Mouse (Mus musculus) forebrain, embryonic 11.5 days (tissue): Measurements from ENCODE around the gene Ndufb4. TPM values are rescaled to one million over a fixed set of nuclear protein-coding genes. Genes with fewer than 3 reads are reported as not detected.

Source experiments
- ATAC-seq: fragments of 200-750 bp; cut with Nextera tagmentation; replicated peaks from 2 replicates; pipeline ENCODE4 v1.8.0; 2017; ENCODE audit warnings: moderate TSS enrichment; ENCODE audit not compliant: low FRiP score
- DNase-seq: peaks from one replicate; pipeline ENCODE4 v3.0.0-alpha.2; 2017; ENCODE audit warnings: low spot score
- H3K27ac ChIP-seq: fragments of 300-500 bp; sonication (generic); 2 replicates; pipeline ENCODE4 v1.5.1; 2014; ENCODE audit warnings: low read depth, low read length
- H3K27me3 ChIP-seq: fragments of 300-500 bp; sonication (generic); 2 replicates; pipeline ENCODE4 v1.6.1; 2014; ENCODE audit warnings: mild to moderate bottlenecking, low read length, mixed read lengths; ENCODE audit not compliant: control insufficient read depth, insufficient read depth
- H3K36me3 ChIP-seq: fragments of 300-500 bp; sonication (generic); 2 replicates; pipeline ENCODE4 v1.6.1; 2014; ENCODE audit warnings: mild to moderate bottlenecking, low read length, moderate library complexity, mixed read lengths; ENCODE audit not compliant: control insufficient read depth, insufficient read depth
- H3K4me1 ChIP-seq: fragments of 300-500 bp; sonication (generic); replicated peaks from 2 replicates; pipeline ENCODE4 v1.6.1; 2014; ENCODE audit warnings: low read length, mixed read lengths; ENCODE audit not compliant: control insufficient read depth, insufficient read depth
- H3K4me2 ChIP-seq: fragments of 300-500 bp; sonication (generic); 2 replicates; pipeline ENCODE4 v1.6.1; 2014; ENCODE audit warnings: low read depth, mild to moderate bottlenecking, low read length, moderate library complexity, mixed read lengths; ENCODE audit not compliant: severe bottlenecking
- H3K4me3 ChIP-seq: fragments of 300-500 bp; sonication (generic); 2 replicates; pipeline ENCODE4 v1.5.1; 2014; ENCODE audit warnings: low read depth, low read length
- H3K9ac ChIP-seq: fragments of 300-500 bp; sonication (generic); 2 replicates; pipeline ENCODE4 v1.6.1; 2014; ENCODE audit warnings: low read length
- H3K9me3 ChIP-seq: fragments of 300-500 bp; sonication (generic); 2 replicates; pipeline ENCODE4 v1.6.1; 2016; ENCODE audit warnings: low read length, mixed read lengths; ENCODE audit not compliant: control insufficient read depth
- WGBS: fragments of 180-500 bp; shearing (Covaris S2); extraction: QIAGEN DNeasy Blood & Tissue Kit; methylation state at CpG from one replicate; pipeline ENCODE4 v1.1.7; 2014; 5-methylcytosine and 5-hydroxymethylcytosine counted together
- polyA plus RNA-seq: library from polyadenylated mRNA; unstranded; fragments of >200 nt; fragmentation: Nextera tagmentation; extraction: Ambion mirVana; gene quantifications from 2 replicates; pipeline ENCODE4 v1.2.1, GENCODE M21; 2014

Ndufb4 gene
- polyA plus RNA-seq, 1 experiment from 2014 or later, result 63.0 TPM

DNA sequence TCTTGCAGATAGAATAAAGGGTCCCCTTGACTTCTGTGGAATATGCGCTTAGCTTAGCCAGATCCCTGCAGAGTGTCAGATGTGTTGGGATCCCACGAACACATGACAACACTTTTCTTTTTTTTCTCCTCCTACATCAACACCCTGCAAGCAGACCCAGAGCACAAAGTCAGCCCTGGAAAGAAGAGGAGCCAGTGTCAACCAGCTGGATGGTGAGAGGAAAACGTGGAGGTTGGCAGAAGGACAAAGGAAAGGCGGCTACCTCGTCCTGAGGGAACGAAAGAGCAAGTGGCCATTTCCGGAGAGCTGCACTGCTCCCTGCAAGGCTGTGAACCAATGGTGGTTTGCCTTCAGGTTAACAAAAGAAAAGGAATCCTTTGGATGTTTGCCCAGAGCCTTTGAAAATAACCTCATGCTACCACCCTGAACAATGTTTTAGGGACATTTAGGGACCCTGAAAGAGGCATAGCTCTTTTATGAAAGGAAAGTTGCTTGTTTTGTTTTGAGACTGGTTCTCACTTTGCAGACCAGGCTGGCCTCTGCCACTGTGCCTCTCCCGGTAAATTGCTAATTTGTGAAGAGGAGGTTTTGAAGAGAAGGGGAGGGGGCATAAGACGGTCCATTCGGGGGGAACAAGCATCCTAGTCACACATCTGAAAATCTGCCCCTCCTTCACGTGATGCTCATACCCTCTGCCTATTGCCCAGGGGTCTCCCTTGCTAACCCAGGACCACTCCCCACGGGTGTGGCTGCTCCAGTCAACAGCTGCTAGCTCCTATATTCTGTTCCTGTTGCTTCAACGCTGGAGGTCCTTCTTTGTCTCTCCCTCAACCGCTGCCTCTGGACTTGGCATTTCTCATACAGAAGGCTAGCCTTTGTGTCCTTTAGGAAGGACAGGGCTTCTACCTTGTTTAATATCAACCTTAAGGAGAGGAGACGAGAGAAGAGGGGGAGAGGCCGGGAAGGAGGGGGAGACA is 29.2 kb upstream of the Ndufb4 start:
- Histone ChIP-seq H3K4me3 (no peak overlapping the region), H3K27me3 (no peaks in the 10 kb centered on the region), H3K36me3 (no peaks in the 10 kb centered on the region), H3K4me1 (peaks cover 18% of the 10 kb centered on the region), H3K9ac (peak overlapping the region; percentile 51), H3K27ac (peak overlapping the region; percentile 75), H3K9me3 (no peaks in the 10 kb centered on the region), H3K4me2 (peak overlapping the region; percentile 55)
- WGBS, result 13% methylated on average over 16 of the region's 16 CpGs
- peak; percentile 65 for DNase-seq
- peak; percentile 60 for ATAC-seq

DNA sequence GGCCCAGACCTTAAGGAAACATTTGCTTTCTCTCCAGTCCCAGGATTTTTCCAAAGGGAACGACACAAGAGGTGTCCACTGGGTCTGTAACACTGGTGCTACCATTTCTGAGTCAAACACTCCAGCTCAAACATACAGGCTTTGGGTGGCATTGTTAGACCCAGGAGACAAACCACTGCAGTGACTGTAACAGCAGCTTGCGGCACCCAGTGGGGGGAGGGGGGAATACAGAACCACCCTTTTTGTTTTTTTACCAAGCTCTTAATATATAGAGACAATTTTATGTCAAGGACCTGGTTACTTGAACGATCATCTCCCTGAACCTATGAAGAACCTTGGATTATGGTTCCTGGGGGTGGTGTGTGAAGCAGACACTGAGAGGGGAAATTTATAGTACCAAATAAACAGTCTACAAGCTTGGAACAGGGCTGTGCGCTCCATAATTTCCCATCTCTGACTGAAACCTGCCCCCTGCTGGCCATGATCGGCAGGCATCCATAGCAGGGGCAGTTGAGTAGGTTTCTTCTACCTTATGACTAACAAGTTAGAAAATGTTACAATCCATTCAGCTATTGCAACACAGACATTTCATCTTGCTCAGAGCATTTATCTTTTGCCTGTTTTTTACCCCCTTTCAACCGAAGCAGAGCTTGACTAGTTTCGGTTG is 28.2 kb upstream of the Ndufb4 start:
- peak; percentile 89 for DNase-seq
- no peaks in the 10 kb centered on the region for H3K36me3 ChIP-seq
- H3K4me1 ChIP-seq, result peaks cover 18% of the 10 kb centered on the region
- H3K9ac ChIP-seq, result no peak overlapping the region
- ATAC-seq, result peak; percentile 40
- peak overlapping the region; percentile 8; the same call in 1 of the 2 replicates for H3K27ac ChIP-seq
- no peak overlapping the region for H3K4me2 ChIP-seq
- WGBS, result 48% methylated on average over 7 of the region's 7 CpGs
- no peaks in the 10 kb centered on the region for H3K9me3 ChIP-seq
- no peaks in the 10 kb centered on the region for H3K27me3 ChIP-seq
- H3K4me3 ChIP-seq, result no peak overlapping the region

DNA sequence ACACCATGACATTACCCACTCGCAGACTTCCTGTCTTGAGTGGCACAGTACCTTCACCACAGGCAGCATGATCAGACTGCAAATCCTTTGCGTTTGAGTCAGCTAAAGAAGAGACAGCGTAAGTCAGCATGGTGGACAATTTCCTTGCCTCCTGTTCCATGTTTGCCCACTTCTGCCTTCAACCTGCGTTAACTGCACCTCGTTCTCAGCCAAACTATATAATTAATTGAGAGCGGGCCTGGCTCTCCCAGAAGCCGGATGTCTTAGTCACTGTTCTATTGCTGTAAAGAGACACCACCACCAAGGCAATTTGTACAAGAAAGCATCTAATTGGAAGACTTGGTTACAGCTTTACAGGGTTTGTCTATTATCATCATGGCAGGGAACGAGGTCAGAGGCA is 26.6 kb upstream of the Ndufb4 start:
- no peak for DNase-seq
- Histone ChIP-seq H3K27me3 (no peaks in the 10 kb centered on the region), H3K27ac (no peak overlapping the region), H3K4me3 (no peak overlapping the region), H3K4me1 (peaks cover 17% of the 10 kb centered on the region), H3K9me3 (no peaks in the 10 kb centered on the region), H3K36me3 (no peaks in the 10 kb centered on the region), H3K4me2 (no peak overlapping the region), H3K9ac (no peak overlapping the region)
- 81% methylated on average over 7 of the region's 8 CpGs for WGBS
- ATAC-seq, result no peak

DNA sequence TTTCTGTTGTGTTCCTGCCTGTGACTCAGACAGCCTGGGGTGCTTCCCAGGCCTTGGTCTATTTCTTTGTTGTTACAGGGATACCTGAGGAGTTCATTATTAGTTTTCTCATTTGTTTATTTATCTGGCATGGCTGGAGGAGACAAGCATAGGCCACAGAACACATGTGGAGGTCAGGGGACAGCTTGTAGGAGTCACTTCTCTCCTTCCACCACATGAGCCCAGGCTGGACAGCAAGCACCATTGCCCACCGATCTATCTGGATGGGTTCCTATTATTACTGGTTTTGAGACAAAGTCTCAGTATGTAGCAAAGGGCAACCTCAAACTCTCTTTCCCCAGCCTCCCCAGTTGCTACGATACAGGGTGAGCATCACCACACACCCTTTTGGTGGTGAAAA is 26.0 kb upstream of the Ndufb4 start:
- H3K4me1 ChIP-seq, result peaks cover 17% of the 10 kb centered on the region
- DNase-seq (no peak), ATAC-seq (no peak)
- no peak overlapping the region for H3K4me2 ChIP-seq
- no peak overlapping the region for H3K4me3 ChIP-seq
- no peaks in the 10 kb centered on the region for H3K27me3 ChIP-seq
- no peaks in the 10 kb centered on the region for H3K36me3 ChIP-seq
- H3K9ac ChIP-seq, result no peak overlapping the region
- no peaks in the 10 kb centered on the region for H3K9me3 ChIP-seq
- WGBS, result 83% methylated on average over 2 of the region's 2 CpGs
- H3K27ac ChIP-seq, result no peak overlapping the region

DNA sequence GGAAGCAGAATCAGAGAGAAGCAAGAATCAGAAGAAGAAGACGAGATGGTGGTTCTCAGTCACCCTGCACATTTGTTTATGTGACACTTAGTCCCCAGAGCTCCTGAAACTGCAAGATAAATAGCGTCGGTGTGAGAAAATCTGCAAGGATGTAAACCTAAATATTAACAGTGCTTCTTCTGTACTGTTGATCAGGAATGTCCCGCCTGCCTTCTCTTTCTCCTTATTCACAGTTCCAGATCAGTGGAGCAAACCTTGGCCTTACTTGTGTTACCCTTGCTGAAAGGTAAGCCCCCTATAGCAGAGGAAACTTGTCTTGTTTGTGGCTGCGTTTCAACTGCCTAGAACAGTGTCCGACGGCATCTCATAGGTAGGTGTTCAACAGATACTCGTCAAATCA is 23.3 kb upstream of the Ndufb4 start:
- Histone ChIP-seq H3K27me3 (no peaks in the 10 kb centered on the region), H3K4me2 (no peak overlapping the region), H3K36me3 (no peaks in the 10 kb centered on the region), H3K4me3 (no peak overlapping the region), H3K27ac (no peak overlapping the region), H3K4me1 (peaks cover 4% of the 10 kb centered on the region; the same call in 1 of the 2 replicates), H3K9me3 (no peaks in the 10 kb centered on the region), H3K9ac (no peak overlapping the region)
- WGBS, result 82% methylated on average over 8 of the region's 8 CpGs
- ATAC-seq, result no peak
- no peak for DNase-seq

DNA sequence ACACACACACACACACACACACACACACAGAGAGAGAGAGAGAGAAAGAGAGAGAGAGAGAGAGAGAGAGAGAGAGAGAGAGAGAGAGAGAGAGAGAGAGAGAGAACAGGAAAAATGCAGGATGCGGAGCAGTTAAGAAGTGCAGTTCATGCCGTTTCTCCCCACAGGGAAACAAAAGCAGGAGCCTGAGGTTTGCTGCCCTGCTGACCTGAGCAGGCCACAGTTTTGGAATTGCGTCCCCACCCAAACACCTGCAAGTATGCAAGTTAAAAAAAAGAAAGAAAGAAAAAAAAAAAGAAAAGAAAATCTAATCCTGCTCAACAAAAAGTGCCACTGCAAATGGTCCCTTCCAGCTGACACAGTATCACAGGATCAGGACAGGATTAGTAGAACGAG is 22.4 kb upstream of the Ndufb4 start:
- Histone ChIP-seq H3K27ac (no peak overlapping the region), H3K27me3 (no peaks in the 10 kb centered on the region), H3K4me1 (peaks cover 4% of the 10 kb centered on the region; the same call in 1 of the 2 replicates), H3K4me2 (no peak overlapping the region), H3K9me3 (no peaks in the 10 kb centered on the region), H3K36me3 (no peaks in the 10 kb centered on the region), H3K4me3 (no peak overlapping the region), H3K9ac (no peak overlapping the region)
- 28% methylated on average over 4 of the region's 4 CpGs for whole genome bisulfite sequencing
- ATAC-seq (no peak; the same call in 1 of the 2 replicates), DNase-seq (no peak)

DNA sequence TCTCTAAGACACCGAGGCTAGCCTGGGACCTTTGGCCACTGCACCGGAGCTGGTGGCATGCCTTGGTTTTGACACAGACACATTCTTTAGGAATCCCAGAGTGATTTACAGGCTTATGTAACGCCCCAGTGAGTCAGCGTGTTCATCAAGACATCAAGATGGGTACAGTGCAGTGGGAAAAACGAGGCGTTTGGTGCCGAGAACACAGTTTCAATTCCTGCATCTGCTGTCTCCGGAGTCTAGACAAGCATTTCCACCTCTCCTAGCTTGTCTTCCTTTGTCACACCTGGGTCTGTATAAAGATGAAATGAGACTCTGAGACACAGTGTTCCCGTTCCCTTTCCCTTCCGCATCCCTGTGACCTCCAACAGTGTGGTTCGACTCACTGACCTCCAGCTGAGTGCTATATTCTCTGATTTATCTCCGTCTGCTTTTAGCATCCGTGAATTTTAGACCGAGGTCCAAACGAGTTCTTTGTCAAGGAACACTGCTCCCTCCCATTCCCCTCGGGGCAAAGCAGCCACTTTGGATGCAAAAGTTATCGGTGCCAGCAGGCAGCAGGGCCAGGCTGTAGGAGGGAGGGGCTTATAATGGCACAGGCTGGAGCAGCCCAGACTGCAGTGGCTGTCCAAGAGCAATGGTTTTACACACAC is 21.9 kb upstream of the Ndufb4 start:
- H3K4me1 ChIP-seq, result peaks cover 4% of the 10 kb centered on the region; the same call in 1 of the 2 replicates
- 0 out of 2 replicates have a peak overlapping the region, but pooled peaks have one; percentile 18 for H3K4me2 ChIP-seq
- no peak overlapping the region for H3K4me3 ChIP-seq
- no peaks in the 10 kb centered on the region for H3K36me3 ChIP-seq
- ATAC-seq, result peak; percentile 79
- no peaks in the 10 kb centered on the region for H3K9me3 ChIP-seq
- H3K27me3 ChIP-seq, result no peaks in the 10 kb centered on the region
- H3K9ac ChIP-seq, result peak overlapping the region; percentile 32; the same call in 1 of the 2 replicates
- no peak overlapping the region for H3K27ac ChIP-seq
- no peak for DNase-seq
- 52% methylated on average over 17 of the region's 17 CpGs for WGBS

DNA sequence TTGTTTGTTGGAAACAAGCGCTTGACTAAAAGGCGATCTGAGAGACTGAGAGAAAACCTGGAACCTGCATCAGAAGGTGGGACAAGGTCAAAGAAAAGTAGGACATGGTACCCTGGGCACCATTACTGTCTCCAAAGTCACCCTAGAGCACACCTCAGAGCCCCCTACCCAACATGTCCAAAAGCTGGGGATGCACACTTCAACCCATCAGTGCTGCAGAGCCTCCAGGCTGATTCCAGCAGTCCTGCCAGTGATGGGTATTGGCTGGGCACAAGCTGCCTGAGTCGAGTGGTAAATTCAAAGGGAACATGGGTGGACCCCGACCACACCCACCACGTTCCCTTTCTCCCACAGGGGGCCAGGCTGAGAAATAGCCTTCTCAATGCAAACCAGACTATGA is 21.1 kb upstream of the Ndufb4 start:
- no peak for ATAC-seq
- no peak for DNase-seq
- Histone ChIP-seq H3K27me3 (no peaks in the 10 kb centered on the region), H3K27ac (no peak overlapping the region), H3K9ac (no peak overlapping the region), H3K4me1 (peaks cover 4% of the 10 kb centered on the region; the same call in 1 of the 2 replicates), H3K9me3 (no peaks in the 10 kb centered on the region), H3K36me3 (no peaks in the 10 kb centered on the region), H3K4me2 (no peak overlapping the region), H3K4me3 (no peak overlapping the region)
- 92% methylated on average over 5 of the region's 5 CpGs for WGBS
